Mouse (Mus musculus): ENCODE measurements around the gene Calm1.

DNA sequence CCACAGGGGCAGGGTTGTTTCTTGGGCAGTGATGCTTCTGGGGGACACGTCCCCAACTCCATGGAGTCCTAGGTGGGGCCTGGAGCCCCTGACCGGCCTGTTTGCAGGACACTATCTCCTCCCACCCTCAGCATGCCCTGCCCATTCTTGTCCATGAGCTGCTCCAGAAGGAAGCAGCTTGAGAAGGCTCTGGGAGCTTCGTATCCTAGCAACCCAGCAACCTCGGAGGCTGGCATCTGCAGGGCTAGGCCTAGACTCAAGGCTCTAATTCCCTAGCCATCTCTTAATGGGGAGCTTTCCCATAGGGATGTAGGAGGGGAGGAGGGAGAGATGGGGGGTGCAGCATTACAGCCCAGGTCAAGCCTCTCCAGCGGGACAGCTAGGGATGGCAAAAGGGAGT is 45.3 kb downstream of the Calm1 start:
- no peak for TF ChIP-seq CTCF (IDR thresholded peaks at IDR 0.05; ENCODE audit: borderline replicate concordance, insufficient read depth, low read length)
- TF ChIP-seq POLR2A (IDR thresholded peaks at IDR 0.05; ENCODE audit: low read depth, low read length): no peak
